Mouse (Mus musculus) lung, embryonic 16.5 days (tissue): ENCODE data around the gene Casp1. TPM values are rescaled to one million over a fixed set of nuclear protein-coding genes. Genes with fewer than 3 reads are reported as not detected.

Experiments
- ATAC-seq: fragments of 200-750 bp; cut with Nextera tagmentation; 2 replicates; pipeline ENCODE4 v1.8.0; 2017; ENCODE audit warnings: low read depth, mild to moderate bottlenecking, moderate library complexity
- H3K27ac ChIP-seq: fragments of 300-500 bp; sonication (generic); 2 replicates; pipeline ENCODE4 v1.5.1; 2014; ENCODE audit warnings: mild to moderate bottlenecking, control low read depth, low read length
- H3K27me3 ChIP-seq: fragments of 300-500 bp; sonication (generic); 2 replicates; pipeline ENCODE4 v1.6.1; 2014; ENCODE audit warnings: low read depth, low read length, mixed read lengths; ENCODE audit not compliant: control insufficient read depth, insufficient read depth
- H3K36me3 ChIP-seq: fragments of 300-500 bp; sonication (generic); 2 replicates; pipeline ENCODE4 v1.6.1; 2014; ENCODE audit warnings: low read length; ENCODE audit not compliant: control insufficient read depth, insufficient read depth
- H3K4me1 ChIP-seq: fragments of 300-500 bp; sonication (generic); replicated peaks from 2 replicates; pipeline ENCODE4 v1.6.1; 2014; ENCODE audit warnings: low read length, mixed read lengths; ENCODE audit not compliant: control insufficient read depth, insufficient read depth
- H3K4me2 ChIP-seq: fragments of 300-500 bp; sonication (generic); 2 replicates; pipeline ENCODE4 v1.6.1; 2014; ENCODE audit warnings: low read depth, low read length, control low read depth
- H3K4me3 ChIP-seq: fragments of 300-500 bp; sonication (generic); 2 replicates; pipeline ENCODE4 v1.5.1; 2014; ENCODE audit warnings: mild to moderate bottlenecking, low read length, control low read depth
- H3K9ac ChIP-seq: fragments of 300-500 bp; sonication (generic); 2 replicates; pipeline ENCODE4 v1.6.1; 2014; ENCODE audit warnings: low read length, control low read depth
- H3K9me3 ChIP-seq: fragments of 300-500 bp; sonication (generic); 2 replicates; pipeline ENCODE4 v1.6.1; 2016; ENCODE audit warnings: low read length; ENCODE audit not compliant: control insufficient read depth
- WGBS: fragments of 180-500 bp; shearing (Covaris S2); extraction: QIAGEN DNeasy Blood & Tissue Kit; methylation state at CpG from one replicate; pipeline ENCODE4 v1.1.7; 2014; 5-methylcytosine and 5-hydroxymethylcytosine counted together
- polyA plus RNA-seq: library from polyadenylated mRNA; unstranded; fragments of >200 nt; fragmentation: Nextera tagmentation; extraction: Ambion mirVana; gene quantifications from 2 replicates; pipeline ENCODE4 v1.2.1, GENCODE M21; 2015

The Casp1 gene
- 1.3 and 1.7 TPM in 2 replicates for polyA plus RNA-seq

DNA sequence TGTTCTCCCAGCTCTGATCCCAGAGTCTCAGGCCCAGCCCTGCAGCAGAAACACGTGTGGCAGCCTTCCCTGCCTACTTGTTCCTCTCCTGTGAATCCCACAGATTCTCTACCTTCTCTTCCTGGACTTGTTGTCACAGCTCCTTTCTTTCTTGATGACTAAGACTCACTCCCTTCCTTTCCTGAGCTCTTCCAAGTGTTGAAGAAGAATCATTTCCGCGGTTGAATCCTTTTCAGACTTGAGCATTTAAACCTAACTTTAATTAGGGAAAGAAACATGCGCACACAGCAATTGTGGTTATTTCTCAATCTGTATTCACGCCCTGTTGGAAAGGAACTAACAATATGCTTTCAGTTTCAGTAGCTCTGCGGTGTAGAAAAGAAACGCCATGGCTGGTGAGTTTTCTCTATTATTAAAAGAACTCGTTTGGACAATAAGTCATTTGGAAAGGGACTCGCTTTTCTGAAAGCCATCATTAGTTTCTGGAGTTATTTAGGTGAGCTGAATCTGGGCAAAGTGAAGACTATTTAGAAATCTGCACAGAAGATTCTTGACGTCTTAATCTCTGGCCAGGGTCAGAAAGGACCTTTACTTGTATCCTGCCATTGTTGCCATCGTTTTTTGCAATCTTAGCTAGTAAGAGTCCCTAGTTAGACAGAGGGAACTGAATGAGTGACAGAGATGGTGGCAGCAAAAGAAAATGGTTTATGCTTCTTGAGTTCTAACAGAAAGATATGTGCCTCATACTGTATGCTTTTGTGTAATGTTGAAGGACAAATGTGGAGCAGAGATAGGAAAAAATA lies at the start of gene Casp1:
TSS of gene Casp1 (plus strand) at position 189 of the 803 bp plus-strand sequence.
- H3K4me1 ChIP-seq = no peaks in the 10 kb centered on the region
- no peak within 1 kb of the TSS for H3K4me2 ChIP-seq
- ATAC-seq = no peak
- no peak within 1 kb of the TSS for H3K9ac ChIP-seq
- H3K36me3 ChIP-seq = no peaks in the 10 kb centered on the region
- 73% methylated on average over 11 of the region's 11 CpGs for WGBS
- no peak within 1 kb of the TSS for H3K4me3 ChIP-seq
- no peaks in the 10 kb centered on the region for H3K9me3 ChIP-seq
- H3K27me3 ChIP-seq = no peaks in the 10 kb centered on the region
- no peak within 1 kb of the TSS for H3K27ac ChIP-seq

DNA sequence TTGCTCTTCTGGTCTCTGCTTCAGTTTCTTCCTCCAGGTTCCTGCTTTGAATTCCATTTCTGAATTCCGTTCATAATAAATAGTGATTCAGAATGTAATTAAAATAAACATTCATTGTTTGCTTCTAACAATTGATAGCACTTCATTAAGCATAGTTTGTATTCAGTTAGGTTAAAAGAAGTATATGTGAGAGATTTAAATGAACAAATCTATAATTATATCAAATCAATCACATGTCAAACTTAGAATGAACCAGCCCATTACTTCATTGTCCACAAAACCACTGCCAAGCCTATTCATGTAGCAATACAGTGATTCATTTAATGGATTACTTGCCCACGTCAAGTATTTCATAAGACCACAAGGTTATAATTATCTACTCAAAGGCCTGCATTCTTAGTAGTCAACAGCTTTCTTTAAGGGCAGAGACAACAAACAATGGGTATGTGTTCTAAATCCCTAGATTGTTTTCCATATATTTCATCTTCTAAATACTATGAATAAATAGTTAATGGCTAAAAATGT lies 34.3 kb upstream of the Casp1 start:
- Histone ChIP-seq H3K9me3 (no peaks in the 10 kb centered on the region), H3K4me3 (no peak overlapping the region), H3K27ac (no peak overlapping the region), H3K4me1 (no peaks in the 10 kb centered on the region), H3K27me3 (no peaks in the 10 kb centered on the region), H3K4me2 (no peak overlapping the region), H3K36me3 (no peaks in the 10 kb centered on the region), H3K9ac (no peak overlapping the region)
- 63% methylated on average over 2 of the region's 2 CpGs for WGBS
- ATAC-seq = no peak

DNA sequence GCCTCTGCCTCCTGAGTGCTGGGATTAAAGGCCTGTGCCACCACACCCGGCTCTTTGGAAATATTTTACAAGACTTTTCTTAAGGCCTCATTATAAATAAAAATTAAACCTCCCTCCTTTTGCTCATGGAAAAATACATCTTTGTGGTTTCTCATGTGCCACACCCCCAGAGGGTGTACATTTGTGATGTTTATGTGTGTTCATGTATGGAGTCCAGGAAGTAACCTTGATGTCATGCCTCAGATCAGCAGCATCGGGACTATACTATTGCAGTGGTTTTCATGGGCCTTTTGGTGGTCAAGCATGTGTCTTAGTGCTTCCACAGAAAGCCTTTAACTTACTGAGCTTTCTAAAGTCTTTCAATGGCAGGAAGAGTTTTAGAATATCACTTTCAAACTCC lies 28.0 kb upstream of the Casp1 start:
- Histone ChIP-seq H3K27ac (no peak overlapping the region), H3K9ac (no peak overlapping the region), H3K9me3 (no peaks in the 10 kb centered on the region), H3K4me2 (no peak overlapping the region), H3K27me3 (no peaks in the 10 kb centered on the region), H3K36me3 (no peaks in the 10 kb centered on the region), H3K4me3 (no peak overlapping the region), H3K4me1 (no peaks in the 10 kb centered on the region)
- 80% methylated on average over 2 of the region's 2 CpGs for WGBS
- ATAC-seq = no peak

DNA sequence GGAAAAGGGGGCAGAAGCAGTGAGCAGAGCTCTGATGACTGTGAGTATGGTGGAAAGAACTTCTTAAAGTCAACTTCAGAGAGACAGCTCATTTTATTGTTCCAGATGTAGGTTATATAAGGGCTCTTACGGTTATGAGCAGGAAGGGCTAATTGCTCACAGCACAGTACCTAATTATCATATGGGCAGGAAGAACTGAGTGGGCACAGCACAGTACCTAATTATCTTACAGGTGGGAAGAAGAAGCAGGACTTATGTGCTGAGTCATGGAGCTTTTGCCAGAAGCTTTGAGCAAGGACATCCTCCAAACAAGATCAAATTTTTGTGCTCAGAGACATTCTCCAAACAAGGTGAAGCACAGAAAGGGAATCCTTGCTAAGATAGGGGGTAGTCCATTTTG lies 27.4 kb upstream of the Casp1 start:
- WGBS = 70% methylated on average over 1 of the region's 1 CpGs
- Histone ChIP-seq H3K4me1 (no peaks in the 10 kb centered on the region), H3K4me2 (no peak overlapping the region), H3K27me3 (no peaks in the 10 kb centered on the region), H3K9me3 (no peaks in the 10 kb centered on the region), H3K36me3 (no peaks in the 10 kb centered on the region), H3K9ac (no peak overlapping the region), H3K4me3 (no peak overlapping the region), H3K27ac (no peak overlapping the region)
- ATAC-seq = no peak

DNA sequence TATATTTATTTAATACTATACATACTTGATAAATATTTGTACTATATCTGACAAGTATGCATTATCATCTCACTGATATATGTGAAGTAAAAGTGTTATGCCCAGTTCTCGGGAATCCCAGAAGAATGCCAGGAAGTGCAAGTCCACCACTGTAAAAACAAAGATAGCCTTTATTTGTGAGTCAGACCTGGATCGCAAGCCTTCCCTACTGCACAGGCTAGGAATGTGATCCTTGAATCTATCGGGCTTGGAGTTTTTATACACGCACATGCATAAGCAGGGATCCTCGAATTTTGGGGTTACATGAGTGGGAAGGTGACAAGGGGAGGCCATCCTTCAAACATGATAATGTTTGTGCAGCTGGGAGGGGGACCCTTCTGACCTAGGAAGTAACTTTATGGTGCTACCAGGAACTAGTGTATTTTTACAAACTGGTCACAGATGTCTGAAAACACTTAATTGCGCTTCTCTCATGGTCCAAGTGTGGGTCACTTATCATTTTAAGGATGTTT lies 26.9 kb upstream of the Casp1 start:
- peak; percentile 36; the same call in 1 of the 2 replicates for ATAC-seq
- no peaks in the 10 kb centered on the region for H3K36me3 ChIP-seq
- no peaks in the 10 kb centered on the region for H3K4me1 ChIP-seq
- no peak overlapping the region for H3K4me2 ChIP-seq
- H3K27me3 ChIP-seq = no peaks in the 10 kb centered on the region
- H3K9me3 ChIP-seq = no peaks in the 10 kb centered on the region
- H3K4me3 ChIP-seq = no peak overlapping the region
- no peak overlapping the region for H3K27ac ChIP-seq
- no peak overlapping the region for H3K9ac ChIP-seq
- 48% methylated on average over 6 of the region's 6 CpGs for WGBS

DNA sequence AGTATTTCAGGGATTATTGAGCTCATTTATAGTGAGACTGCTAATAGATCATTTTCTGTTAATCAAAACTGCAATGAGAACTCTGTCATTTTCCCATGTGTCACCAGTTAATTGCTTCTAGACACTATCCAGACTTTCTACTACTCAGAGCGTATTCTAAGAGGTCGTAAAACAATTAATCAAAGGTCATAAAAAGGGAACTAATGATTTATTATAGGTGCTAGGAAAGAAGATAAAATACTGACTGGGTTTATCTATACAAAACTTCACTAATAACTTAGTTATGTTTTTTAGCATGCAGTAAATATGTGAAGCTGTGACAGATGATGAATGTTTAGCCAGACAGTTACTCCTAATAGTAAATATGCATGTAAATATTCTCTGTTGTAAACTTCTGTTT lies 12.2 kb upstream of the Casp1 start:
- WGBS = 61% methylated on average over 2 of the region's 2 CpGs
- no peak for ATAC-seq
- H3K27me3 ChIP-seq = no peaks in the 10 kb centered on the region

DNA sequence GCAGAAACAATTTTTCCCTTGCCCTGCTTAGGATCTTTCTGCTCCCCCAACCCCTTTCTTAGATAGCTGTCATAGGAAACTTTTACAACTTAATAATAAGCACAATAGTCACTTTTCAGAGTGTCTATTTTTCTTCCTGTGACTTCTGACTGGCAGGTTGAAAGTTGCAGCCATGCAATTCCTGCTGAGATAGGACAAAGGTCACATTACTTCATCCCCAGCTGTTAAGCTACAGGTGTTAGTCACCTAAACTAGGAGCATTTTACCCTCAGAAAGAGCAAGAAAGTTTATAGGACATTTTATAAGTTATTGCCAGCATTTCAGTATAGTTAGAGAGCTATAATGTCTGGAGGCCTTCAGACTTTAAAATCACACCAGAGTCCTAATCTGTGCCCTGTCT lies 11.7 kb upstream of the Casp1 start:
- H3K9ac ChIP-seq = no peak overlapping the region
- H3K4me2 ChIP-seq = no peak overlapping the region
- H3K9me3 ChIP-seq = no peaks in the 10 kb centered on the region
- no peaks in the 10 kb centered on the region for H3K4me1 ChIP-seq
- H3K4me3 ChIP-seq = no peak overlapping the region
- H3K36me3 ChIP-seq = no peaks in the 10 kb centered on the region
- no peaks in the 10 kb centered on the region for H3K27me3 ChIP-seq
- ATAC-seq = no peak
- H3K27ac ChIP-seq = no peak overlapping the region

More for the DNA sequence above, 12.2 kb upstream of the Casp1 start:
- Histone ChIP-seq H3K9me3 (no peaks in the 10 kb centered on the region), H3K4me2 (no peak overlapping the region), H3K4me1 (no peaks in the 10 kb centered on the region), H3K27ac (no peak overlapping the region), H3K4me3 (no peak overlapping the region), H3K36me3 (no peaks in the 10 kb centered on the region), H3K9ac (no peak overlapping the region)

DNA sequence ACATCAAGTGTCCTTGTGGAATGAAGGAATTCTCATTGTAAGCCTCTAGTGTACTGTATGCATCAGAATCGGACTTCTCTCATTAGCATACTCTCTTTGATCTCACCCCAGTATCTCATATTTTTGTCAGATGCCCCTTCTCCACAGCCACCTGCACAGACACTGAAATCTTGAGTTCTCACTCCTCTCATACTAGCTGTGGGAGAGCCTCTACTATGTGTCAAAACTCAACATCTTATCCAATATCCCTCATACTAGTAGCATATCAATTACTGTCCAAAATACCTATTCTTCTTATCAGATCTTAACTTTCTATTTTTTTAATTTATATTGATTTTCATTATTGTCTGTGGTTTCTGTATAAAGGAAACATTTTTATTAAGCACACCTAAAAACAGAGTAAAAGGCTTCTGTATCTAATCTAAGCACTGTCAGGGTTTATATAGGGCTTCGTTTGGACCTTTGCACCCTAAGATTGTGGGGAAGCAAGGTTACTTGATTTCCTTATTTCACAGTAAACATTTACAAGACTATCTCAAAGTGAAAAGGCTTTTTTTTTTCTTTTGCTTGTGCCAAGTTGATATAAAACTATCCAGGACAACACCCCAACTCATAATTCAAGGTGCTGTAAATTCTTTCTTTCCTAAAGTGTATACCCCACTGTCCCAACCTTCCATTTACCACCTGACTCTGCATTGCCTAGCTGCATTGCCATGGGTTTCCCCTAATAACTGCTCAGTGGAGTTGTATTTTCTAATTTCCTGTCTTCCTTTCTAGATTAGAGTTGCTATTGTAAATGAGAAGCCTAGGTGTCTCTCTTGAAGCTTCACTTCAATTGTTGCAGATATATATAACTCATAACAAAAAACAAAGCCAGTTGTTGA lies 1.7 kb upstream of the Casp1 start:
- ATAC-seq = no peak
- Histone ChIP-seq H3K4me3 (no peak overlapping the region), H3K9me3 (no peaks in the 10 kb centered on the region), H3K9ac (no peak overlapping the region), H3K4me2 (no peak overlapping the region), H3K4me1 (no peaks in the 10 kb centered on the region), H3K27ac (no peak overlapping the region), H3K27me3 (no peaks in the 10 kb centered on the region), H3K36me3 (no peaks in the 10 kb centered on the region)
- WGBS = 67% methylated on average over 2 of the region's 2 CpGs

DNA sequence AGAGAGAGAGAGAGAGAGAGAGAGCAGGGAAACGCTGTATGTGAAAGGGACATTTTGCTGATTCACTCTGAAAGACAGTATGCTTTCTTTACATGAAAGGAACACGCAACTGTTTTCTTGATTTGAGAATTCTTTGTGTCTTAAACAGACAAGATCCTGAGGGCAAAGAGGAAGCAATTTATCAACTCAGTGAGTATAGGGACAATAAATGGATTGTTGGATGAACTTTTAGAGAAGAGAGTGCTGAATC lies 740 bp downstream of the Casp1 start:
- Histone ChIP-seq H3K4me1 (no peaks in the 10 kb centered on the region), H3K27ac (no peak overlapping the region), H3K36me3 (no peaks in the 10 kb centered on the region), H3K4me2 (no peak overlapping the region), H3K9me3 (no peaks in the 10 kb centered on the region), H3K27me3 (no peaks in the 10 kb centered on the region), H3K9ac (no peak overlapping the region), H3K4me3 (no peak overlapping the region)
- 73% methylated on average over 2 of the region's 2 CpGs for WGBS
- no peak for ATAC-seq
